Mouse (Mus musculus) CD4-positive helper T cell, adult 2 months (primary cell): ENCODE data around the gene 9930022D16Rik.
A peak's percentile ranks its signal among the peaks of the same experiment; 100 is the strongest.

Experiments used
- DNase-seq: peaks from one replicate; pipeline ENCODE4 v3.0.0-alpha.2; 2012; ENCODE audit warnings: low read depth, missing footprints, low spot score

9930022D16Rik gene

DNA sequence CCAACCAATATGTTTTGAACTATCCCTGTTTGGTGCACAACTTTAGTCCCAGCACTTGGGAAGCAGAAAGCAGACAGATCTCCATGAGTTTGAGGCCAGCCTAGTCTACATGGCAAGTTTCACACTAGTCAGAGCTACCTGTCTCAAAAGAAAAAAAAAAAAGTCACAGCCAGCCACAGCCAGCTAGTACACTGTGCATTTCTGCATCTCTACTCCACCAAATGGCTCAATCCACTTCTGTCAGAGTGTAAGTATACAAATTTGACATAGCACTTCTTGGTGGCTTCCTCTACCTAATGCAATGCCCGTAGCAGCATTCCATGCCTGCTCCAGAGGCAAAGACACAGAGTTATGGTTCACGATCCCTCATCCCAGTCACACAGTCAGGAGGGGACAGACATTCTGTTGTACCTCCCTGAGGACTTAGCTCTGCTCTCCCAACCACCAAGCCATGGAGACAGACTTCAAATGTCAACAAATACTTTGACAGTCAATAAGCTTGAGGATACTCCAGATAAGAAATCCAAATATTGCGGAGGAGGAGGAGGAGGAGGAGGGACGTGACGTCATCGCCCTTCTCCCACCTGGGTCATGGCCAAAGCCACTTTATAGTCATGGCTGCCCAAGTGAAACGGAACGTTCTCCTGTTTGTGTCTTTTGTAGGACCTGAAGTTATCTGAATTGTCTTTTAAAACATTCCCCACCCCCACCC lies 3.1 kb downstream of the 9930022D16Rik start:
- DNase-seq, result no peak

DNA sequence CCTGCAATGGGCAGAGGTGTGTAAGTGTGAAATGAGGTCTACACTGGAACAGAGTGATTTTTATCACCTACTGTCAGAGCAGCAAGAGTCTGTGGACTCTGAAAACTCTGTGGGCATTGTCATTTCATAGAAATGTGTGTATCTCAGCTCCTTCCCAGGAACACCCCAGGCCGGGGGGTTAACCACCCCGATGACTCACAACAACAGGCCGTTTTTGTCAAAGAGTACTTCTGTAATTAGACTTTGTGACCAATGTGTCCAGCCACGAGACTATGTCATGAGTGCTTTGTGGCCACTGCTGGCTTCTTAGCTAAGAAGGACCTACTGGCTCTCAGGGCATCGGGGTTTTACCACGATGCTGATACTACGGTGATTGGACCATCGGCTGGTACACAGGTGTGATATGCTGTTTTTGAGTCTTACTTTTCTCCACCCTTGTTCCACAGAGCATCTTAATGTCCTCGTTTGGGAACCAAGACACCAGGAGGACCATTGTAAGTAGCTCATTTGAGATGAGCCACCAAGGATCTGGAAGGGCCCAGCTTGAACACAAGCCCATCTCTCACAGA lies 3.8 kb downstream of the 9930022D16Rik start:
- DNase-seq, result peak; percentile 60

DNA sequence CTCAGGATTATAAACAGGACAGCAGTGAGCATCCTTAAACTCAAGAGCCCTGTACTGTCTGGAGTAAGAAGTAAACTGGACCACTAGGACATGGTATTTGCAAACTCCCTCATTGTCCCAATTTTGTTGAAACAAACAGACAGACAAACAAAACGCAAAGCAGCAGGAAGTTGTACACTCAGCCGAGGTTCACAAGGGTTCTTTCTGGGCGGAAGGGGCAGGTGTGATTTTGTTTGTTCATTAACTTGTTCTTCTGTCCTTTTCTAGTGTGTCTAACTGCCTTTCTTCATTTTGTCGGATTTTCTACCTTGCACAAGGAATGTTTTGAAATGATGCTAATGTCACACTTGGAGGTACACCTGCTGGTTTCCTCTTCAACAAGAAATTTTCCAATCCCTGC lies 5.7 kb downstream of the 9930022D16Rik start:
- no peak for DNase-seq

DNA sequence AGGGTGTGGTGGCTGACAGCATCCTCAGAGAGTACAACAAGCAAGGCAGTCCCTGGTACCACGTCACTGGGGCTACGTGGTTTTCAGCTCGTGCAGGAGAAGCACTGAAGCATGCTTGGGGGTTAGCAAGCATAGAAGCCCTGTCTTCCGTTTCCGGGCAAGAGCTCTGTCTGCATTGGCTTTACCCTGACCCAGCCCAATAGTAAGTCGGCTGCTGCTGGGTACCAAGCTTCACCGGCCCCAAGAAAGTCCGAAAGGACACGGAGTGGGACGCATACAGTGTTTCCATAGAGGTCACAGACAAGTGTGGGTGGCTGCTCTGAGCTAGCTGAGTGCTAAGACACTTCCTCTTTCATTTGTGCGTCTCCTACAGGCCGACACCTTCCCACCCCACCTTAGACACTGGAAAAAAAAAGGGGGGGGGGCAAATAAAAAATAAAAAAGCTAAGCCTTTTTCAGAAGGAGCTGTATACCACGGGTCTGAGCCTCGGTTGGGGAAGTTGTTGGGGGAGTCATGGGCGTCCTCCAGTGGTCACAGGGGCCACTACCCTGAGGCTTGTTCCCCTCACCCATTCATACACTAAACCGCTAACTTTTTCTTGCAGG lies 6.3 kb downstream of the 9930022D16Rik start:
- DNase-seq, result peak; percentile 92

DNA sequence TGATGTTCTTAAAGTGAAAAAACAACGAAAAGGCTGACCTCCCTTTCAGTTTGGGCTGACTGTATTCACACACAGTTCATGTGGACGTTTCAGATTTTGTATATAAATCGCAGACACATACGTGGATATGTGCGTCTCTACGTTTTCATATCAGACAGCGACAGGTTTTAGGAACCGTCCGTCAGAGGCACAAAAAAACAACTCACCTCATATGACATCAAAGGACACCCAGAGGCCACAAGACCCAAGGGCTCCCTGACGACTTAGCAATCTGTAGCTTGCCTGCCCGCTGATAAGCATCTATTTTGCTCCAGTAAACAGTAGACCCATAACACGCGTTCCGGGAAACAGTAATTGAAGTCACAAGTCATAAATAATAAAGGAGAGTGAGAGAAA lies 6.8 kb downstream of the 9930022D16Rik start:
- peak; percentile 91 for DNase-seq

DNA sequence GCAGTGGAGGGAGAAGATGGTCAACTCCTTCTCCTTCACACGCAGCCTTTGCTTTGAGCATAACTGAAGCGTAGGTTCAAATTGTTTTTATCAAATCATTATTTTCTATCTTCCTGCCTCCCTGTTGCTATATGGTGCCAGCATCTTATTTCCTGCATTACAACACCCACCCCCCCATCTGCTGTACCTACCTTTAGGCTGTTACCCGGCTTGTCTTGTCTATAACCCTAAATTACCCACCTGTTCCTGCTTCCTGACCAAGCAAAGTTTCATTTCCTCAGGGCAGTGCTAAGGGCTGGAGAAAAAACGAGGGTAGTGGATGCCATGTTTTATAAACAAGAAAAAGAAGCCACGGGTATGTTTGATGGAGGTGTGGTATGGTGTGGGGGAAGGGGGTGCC lies 7.5 kb downstream of the 9930022D16Rik start:
- DNase-seq, result peak; percentile 44

DNA sequence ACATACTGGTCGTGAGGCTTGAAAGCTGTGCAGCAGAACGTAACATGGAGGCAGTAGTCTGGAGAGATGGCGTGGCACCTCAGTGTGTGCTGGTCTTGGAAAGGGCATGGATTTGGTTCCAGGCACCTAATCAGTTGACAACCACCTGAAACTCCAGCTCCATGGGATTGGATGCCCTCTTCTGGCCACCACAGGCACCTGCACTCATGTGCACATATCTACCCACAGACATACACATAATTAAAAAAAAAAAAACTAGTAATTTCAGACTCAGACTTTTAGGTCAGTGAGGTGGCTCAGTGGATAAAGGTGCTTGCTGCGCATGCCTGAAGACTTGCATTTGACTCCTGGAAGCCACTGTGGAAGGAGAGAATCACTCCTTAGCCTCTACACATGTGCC lies 8.5 kb downstream of the 9930022D16Rik start:
- DNase-seq, result no peak

DNA sequence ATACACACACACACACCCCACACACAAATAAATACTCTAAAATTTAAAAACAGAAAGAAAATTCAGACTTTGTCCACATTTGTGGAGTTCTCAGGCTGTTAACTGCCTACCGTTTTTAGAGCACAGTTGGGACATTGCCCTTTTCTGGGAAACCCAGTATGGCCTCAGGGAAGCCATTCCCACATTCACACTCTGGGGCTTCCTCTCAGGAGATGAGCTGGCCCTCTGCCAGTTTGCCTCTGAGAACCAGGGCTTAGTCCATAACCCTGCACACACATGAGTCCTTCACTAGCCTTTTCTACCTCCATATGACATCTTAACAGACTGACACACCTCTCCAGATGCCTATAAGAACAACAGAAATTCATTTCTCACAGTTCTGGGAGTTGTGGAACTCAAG lies 9.6 kb downstream of the 9930022D16Rik start:
- no peak for DNase-seq

DNA sequence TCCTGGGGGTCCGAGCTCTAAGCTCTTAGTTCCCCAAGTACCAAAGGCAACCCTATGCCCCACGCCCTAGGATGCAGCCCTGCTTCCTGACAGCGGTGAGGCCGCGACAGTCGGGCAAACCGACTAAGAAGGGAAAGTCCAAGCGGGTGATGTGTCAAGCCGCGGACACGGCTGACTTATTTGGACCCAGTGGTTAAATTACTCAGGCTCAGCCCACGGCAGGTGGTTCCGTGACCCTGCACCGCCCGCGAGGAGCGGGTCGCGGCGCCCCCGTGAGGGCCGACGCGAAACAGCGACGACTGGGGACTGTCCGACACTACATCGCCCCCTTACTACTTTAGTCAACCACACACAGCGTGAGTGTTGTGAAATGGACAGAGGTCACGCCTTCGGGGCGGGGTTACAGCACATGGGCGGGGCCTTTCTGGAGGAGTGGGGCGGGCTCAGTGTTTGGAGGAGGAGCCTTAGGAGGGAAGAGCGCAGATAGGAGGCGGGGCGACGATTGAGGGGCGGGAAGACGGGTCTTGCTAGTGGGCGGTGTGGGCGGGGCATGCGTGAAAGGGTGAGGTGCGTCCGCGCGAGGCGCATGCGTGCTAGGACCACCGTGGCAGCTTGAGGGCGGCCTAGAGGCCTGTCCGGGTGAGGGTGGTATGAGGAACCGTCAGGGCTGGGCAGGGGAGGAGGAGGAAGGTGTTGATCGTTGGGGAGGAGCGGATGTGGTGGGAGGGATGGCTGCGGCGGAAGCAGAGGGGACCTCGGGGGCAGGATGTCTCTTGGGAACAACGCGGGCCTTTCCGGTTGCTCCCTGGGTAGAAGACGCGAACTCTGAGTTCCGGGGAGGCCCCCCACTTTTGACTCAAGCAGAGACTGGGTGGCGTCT lies 11.9 kb downstream of the 9930022D16Rik start, which contains the start of gene Amz2:
Gene Amz2 (plus strand): TSS at position 555 of the 880 bp plus-strand sequence.
- DNase-seq, result peak; percentile 99

DNA sequence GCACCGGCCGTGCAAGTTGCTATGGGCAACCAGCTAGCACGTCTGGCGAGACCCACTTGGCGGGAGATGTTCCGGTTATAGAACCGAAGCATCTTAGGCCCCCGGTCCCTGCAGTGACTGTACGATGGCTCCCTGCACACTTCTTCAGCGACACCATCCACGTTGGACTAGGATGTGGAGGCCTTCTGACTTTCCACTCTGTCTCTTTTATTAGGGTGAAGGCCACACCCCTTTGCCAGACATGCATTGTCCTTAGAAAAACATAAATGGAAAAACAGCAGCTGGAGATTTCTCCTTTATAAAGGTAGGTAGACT lies 12.5 kb downstream of the 9930022D16Rik start:
- DNase-seq, result no peak

DNA sequence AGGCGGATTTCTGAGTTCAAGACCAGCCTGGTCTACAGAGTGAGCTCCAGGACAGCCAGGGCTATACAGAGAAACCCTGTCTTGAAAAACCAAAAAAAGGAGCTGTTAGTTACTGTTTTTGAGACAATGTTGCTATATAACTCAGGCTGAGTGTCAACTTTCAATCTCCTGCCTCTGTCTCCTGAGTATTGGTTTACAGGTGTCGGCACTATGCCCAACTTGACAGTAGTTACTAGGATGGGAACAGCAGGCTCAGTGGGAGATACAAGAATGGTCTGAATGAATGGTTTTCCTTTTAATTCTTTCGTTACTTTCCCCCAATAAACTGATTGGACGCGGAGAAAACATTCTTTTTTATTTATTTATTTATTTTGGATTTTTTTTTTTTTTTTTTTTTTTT lies 13.6 kb downstream of the 9930022D16Rik start:
- DNase-seq, result peak; percentile 17

DNA sequence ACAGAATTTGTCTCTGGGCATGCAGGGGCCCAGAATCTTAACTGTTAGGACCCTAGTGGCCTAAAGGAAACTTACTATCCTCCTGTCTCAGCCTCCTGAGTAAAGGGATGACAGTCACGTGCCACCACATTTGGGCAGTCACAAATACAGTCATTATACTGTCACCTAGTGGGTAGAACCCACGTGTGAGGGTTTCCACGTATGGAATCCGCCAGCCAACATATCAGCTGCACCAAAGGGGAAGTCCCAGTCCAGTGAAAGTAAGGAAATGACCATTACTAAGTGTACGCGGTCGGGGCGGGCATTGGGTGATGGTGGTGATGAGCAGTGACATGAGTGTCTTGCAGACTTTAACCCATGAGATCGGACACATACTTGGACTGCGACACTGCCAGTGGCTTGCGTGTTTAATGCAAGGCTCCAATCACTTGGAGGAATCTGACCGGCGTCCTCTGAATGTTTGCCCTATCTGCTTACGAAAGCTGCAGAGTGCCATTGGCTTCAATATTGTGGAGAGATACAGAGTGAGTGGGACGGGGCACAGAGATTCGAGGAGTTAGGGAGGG lies 20.6 kb downstream of the 9930022D16Rik start:
- peak; percentile 75 for DNase-seq

DNA sequence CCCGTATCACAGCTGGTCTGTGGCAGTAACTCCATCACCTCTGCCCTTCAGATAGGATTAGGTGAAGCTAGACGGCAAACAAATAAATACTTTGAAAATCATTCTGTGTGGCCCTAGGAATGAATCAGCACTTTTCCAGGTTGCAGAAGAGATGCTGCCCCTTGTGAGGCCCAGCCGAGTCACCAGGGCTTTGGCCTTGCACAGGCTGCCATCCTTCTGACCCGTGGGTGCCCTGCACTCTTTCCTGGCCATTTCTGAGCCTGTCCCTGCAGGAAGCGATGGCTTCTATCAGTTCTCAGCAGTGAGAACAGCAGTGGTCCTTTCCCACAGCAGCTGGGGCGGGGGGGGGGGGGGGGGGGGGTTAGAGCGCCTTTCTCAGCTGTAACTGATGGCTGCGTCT lies 23.2 kb downstream of the 9930022D16Rik start:
- no peak for DNase-seq

DNA sequence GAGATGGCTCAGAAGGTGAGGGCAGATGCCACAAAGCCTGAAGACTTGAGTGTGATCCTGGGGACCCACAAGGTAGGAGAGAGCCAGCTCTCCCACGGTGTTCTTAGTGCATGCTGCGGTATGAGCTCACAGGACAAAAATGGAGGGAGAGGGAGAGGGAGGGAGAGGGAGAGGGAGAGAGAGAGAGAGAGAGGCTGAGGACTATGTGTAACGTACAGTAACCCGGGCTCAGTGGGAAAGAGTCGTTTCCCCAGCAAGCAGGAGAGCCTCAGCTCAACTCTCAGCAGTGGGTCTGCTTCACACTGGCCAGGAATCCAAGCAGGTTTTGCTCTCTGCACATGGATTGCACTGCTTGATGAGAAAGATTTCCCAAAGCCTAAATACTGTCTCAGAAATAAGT lies 25.5 kb downstream of the 9930022D16Rik start:
- no peak for DNase-seq

DNA sequence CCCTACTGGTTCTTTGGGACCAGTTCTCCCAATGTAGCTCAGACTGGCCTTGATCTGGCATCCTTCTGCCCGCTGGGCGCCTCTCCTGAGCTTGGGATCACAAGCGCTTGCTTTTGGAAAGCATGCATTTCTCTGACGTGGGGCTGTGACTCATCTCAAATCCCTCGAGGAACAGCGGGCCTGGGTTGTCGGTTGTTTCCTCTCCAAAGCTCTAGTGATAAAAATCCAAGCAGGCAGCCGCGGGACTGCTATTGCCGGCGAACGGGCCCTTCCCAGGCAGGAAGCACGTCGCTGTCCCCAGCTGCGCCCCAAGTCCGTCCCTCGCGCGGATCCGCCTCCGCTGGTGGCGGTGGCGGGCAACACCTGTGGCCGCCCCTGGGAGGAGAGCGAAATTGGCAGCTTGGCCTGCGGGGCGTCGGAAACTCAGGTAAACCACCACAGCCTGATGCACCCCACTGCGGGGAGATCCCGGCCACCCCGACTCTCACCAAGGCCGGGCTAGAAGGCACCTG lies 26.2 kb downstream of the 9930022D16Rik start:
- DNase-seq, result peak; percentile 90

DNA sequence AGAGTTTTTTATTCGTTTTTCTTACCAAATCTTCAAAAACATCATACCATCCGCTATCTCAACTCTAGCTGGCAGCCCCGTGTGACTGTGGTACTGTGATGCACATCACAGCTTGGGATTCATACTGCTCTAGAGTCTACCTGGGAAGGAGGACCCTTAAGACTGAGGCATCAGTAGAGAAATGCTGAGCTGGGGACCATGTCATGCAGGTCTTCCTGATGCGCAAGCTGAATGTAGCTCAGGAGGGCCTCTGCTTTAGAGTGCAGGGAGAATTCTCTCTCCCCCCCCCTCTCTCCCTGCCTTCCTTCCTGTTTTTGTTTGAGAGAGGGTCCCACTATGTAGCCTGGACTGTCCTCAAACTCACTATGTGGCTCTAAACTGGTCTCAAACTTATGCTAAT lies 26.9 kb downstream of the 9930022D16Rik start:
- DNase-seq, result peak; percentile 33

DNA sequence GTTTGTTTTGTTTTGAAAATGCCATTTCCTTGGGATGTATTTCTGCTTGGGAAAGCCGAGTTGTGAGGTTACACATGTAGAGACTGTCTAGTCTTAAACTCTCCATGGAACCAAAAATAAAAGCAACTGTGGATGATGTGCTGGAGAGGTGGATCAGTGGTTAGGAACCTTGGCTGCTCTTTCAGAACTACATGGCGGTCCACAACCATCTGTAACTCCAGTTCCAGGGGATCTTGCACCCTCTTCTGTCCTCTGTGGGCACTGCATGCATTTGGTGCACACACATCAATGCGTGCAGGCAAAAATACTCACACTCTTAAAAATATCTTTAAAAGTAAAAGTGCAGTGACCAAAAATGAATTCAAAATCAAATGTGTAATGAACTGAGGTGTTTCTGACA lies 27.4 kb downstream of the 9930022D16Rik start:
- peak; percentile 79 for DNase-seq

DNA sequence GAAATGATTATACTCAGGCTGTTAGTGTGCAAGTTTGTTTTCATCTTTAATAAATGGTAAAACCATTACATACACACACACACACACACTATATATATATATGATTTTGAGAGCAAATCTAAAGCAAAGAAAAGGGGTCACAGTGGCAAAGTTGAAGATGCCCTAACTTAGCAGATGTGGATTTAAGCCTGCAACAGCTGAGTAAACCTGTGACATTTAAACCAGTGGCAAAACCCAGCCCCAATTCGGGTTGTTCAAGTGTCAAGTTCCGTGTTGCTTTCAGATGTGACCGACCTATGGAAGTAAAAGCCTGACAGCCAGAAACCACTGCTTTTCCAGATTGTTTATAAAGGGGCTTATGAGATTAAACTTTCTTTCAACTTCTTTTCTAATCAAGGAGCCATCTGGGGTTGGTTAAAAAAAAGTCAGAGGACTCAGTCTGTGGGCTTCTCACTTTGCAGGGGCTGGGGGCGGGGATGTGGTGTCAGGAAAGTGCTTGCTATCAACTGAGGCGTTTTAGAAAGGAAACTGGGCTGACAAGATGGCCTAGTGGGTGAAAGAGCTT lies 28.5 kb downstream of the 9930022D16Rik start:
- peak; percentile 27 for DNase-seq

DNA sequence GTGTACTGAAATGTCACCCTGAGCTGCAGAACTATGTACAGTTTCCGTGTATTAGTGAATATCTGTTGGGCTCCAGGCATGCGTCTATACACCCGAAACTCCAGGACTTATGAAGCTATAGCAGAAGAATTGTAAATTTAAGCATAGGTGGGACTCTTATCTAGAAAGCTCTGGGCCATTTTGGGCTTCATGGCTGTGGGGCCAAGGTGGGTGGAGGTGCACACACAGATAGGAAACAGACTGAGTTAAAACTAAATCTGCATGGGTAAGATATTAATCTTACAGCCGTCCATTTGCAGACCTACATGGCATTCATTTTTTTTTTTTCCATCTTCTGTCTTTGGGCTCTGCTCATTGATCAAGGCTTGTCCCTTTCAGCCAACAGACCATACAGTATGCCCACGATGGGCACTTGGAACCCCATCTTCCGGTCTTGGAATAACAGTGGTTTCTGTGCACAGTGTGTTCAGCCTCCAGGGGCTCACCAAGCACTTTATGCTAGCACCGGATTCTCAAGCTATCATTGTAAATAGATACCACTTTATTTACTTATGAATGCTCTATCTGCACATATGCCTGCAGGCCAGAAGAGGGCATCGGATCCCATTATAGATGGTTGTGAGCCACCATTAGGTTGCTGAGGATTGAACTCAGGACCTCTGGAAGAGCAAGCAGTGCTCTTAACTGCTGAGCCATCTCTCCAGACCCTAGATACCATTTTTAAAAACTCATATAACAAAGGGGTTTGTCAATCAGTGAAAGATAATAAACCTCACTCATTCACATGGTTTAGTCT lies 29.9 kb downstream of the 9930022D16Rik start:
- no peak for DNase-seq

DNA sequence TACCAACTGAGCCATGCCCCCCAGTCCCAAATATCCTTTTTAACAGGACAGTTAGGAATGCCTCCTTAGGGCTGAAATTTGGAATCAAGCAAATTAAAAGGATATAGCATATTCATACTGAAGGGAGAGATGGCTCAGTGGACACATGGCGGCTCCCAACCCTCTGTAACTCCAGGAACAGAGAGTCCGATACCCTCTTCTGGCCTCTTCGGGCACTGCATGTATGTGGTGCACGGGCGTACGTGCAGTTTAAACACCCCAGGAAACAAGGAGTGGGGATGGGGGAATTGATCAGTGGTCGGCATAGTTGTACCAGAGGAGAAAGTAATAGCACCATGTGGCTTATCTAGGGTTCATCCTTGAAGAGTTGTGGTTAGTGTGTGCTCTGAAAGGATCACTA lies 30.9 kb downstream of the 9930022D16Rik start:
- DNase-seq, result peak; percentile 39
